Mouse (Mus musculus) layer of hippocampus, postnatal 10 days (tissue): ENCODE data around the gene Ncln. TPM values are rescaled to one million over a fixed set of nuclear protein-coding genes. Genes with fewer than 3 reads are reported as not detected.

ENCODE experiments used
- microRNA-seq, 2 experiments: library from miRNA; unstranded; fragments of <30 nt; microRNA quantifications; one replicate each; pipeline ENCODE4 v1.2.0; 2021
- total RNA-seq, 2 experiments: library from RNA; stranded (reverse); gene quantifications; 2 replicates each; pipeline ENCODE4 v1.2.3; 2021

Ncln gene
- total RNA-seq, 2 experiments from 2014 or later, result 89.3 to 116 TPM

Small RNAs within 50 kb of the gene (microRNA-seq; reads per million reads assigned to microRNA genes)
- 0 reads per million in 2 experiments for gene Gm25595

Other genes with a start within 250 kb of the Ncln start
- gene Matk, start 243.5 kb downstream of the Ncln start, total RNA-seq, result 100 to 1,000 TPM; 222 to 266 TPM
- 10 to 100 TPM; 36.1 to 42.5 TPM for gene Mrpl54, start 229.5 kb downstream of the Ncln start, total RNA-seq
- gene Apba3, start 229.4 kb downstream of the Ncln start, total RNA-seq, result 10 to 100 TPM; 31.3 to 37.4 TPM
- gene Tjp3, start 204.8 kb downstream of the Ncln start, total RNA-seq, result 1 to 10 TPM; 1.4 to 2.3 TPM
- 100 to 1,000 TPM; 305 to 311 TPM for gene Pip5k1c, start 203.4 kb downstream of the Ncln start, total RNA-seq
- gene Cactin, start 175.3 kb downstream of the Ncln start, total RNA-seq, result 10 to 100 TPM; 24.7 to 25.6 TPM
- gene Tbxa2r, start 167.7 kb downstream of the Ncln start, total RNA-seq, result 1 to 10 TPM; 1.9 to 2.9 TPM
- gene Gipc3, start 153.1 kb downstream of the Ncln start, total RNA-seq, result 1 to 10 TPM in 1 of 2 experiments, under 1 TPM in 1; 0.94 to 1.2 TPM
- gene Hmg20b, start 145.9 kb downstream of the Ncln start, total RNA-seq, result 10 to 100 TPM; 25.1 to 30.9 TPM
- gene Mfsd12, start 138.9 kb downstream of the Ncln start, total RNA-seq, result 10 to 100 TPM; 37.0 to 40.8 TPM
- gene 4930404N11Rik, start 130.6 kb downstream of the Ncln start, total RNA-seq, result under 1 TPM; 0.57 to 0.74 TPM
- 10 to 100 TPM; 81.2 to 85.2 TPM for gene Fzr1, start 117.9 kb downstream of the Ncln start, total RNA-seq
- gene Dohh, start 112.0 kb downstream of the Ncln start, total RNA-seq, result 10 to 100 TPM; 72.0 to 77.3 TPM
- 1 to 10 TPM; 2.3 to 4.5 TPM for gene Gm48551, start 111.9 kb downstream of the Ncln start, total RNA-seq
- gene Gm48552, start 107.4 kb downstream of the Ncln start, total RNA-seq, result 1 to 10 TPM; 1.1 to 3.5 TPM
- gene Smim24, start 103.3 kb downstream of the Ncln start, total RNA-seq, result 1 to 10 TPM; 2.6 to 3.0 TPM
- gene Nfic, start 40.8 kb downstream of the Ncln start, total RNA-seq, result 10 to 100 TPM; 51.2 to 55.8 TPM
- 100 to 1,000 TPM; 259 to 261 TPM for gene Celf5, start 13.7 kb downstream of the Ncln start, total RNA-seq
- under 1 TPM in 1 of 2 experiments, not detected in 1; 0.30 TPM for gene S1pr4, start 3.7 kb upstream of the Ncln start, total RNA-seq
- gene Gna15, start 27.8 kb upstream of the Ncln start, total RNA-seq, result 1 to 10 TPM; 1.9 to 3.2 TPM
- gene Gna11, start 48.8 kb upstream of the Ncln start, total RNA-seq, result 100 to 1,000 TPM; 124 to 125 TPM
- gene Aes, start 63.1 kb upstream of the Ncln start, total RNA-seq, result 100 to 1,000 TPM; 582 to 612 TPM
- gene Tle2, start 78.2 kb upstream of the Ncln start, total RNA-seq, result 10 to 100 TPM; 25.6 to 26.6 TPM
- 1 to 10 TPM; 1.7 to 2.4 TPM for gene Tle6, start 104.7 kb upstream of the Ncln start, total RNA-seq
- 1 to 10 TPM; 2.0 TPM for gene BC025920, start 109.9 kb upstream of the Ncln start, total RNA-seq
- 10 to 100 TPM; 28.9 to 31.4 TPM for gene Sirt6, start 131.4 kb upstream of the Ncln start, total RNA-seq
- 10 to 100 TPM; 28.5 to 40.6 TPM for gene Ankrd24, start 132.1 kb upstream of the Ncln start, total RNA-seq
- gene Gm10778, start 152.7 kb upstream of the Ncln start, total RNA-seq, result 1 to 10 TPM; 5.1 to 5.4 TPM
- gene Zfp433, start 208.4 kb upstream of the Ncln start, total RNA-seq, result 10 to 100 TPM; 11.3 to 12.4 TPM